Mouse (Mus musculus) layer of hippocampus, adult 11-12 months (tissue): ENCODE results near the gene Ubac2.

ENCODE experiments used
- DNase-seq: peaks from one replicate; pipeline ENCODE4 v3.0.0; 2022; ENCODE audit warnings: low spot score

Gene Ubac2

GRCm38 (mm10) chr14:121949897-121950296 is 71.5 kb downstream of the Ubac2 start:
- no peak for DNase-seq

GRCm38 (mm10) chr14:121951399-121952045 is 73.1 kb downstream of the Ubac2 start:
- DNase-seq = no peak

GRCm38 (mm10) chr14:121952046-121952400 is 73.6 kb downstream of the Ubac2 start:
- DNase-seq = no peak

GRCm38 (mm10) chr14:121954129-121954528 is 75.7 kb downstream of the Ubac2 start:
- no peak for DNase-seq

- DNase-seq = no peak
These were observed 76.2 kb downstream of the Ubac2 start for GRCm38 (mm10) chr14:121954608-121955007.

- no peak for DNase-seq
These were observed 76.9 kb downstream of the Ubac2 start for GRCm38 (mm10) chr14:121955176-121955795.

GRCm38 (mm10) chr14:121956291-121956690 is 77.9 kb downstream of the Ubac2 start:
- no peak for DNase-seq

GRCm38 (mm10) chr14:121957176-121957871 is 78.9 kb downstream of the Ubac2 start:
- no peak for DNase-seq

GRCm38 (mm10) chr14:121958041-121958750 is 79.8 kb downstream of the Ubac2 start:
- no peak for DNase-seq

- DNase-seq = no peak
These were observed 80.5 kb downstream of the Ubac2 start for GRCm38 (mm10) chr14:121958751-121959537.

- no peak for DNase-seq
These were observed 81.1 kb downstream of the Ubac2 start for GRCm38 (mm10) chr14:121959538-121959980.

GRCm38 (mm10) chr14:121960031-121960430 is 81.6 kb downstream of the Ubac2 start:
- no peak for DNase-seq

- no peak for DNase-seq
These were observed 82.1 kb downstream of the Ubac2 start for GRCm38 (mm10) chr14:121960531-121960930.

- no peak for DNase-seq
These were observed 82.6 kb downstream of the Ubac2 start for GRCm38 (mm10) chr14:121960997-121961396.

GRCm38 (mm10) chr14:121961496-121962127 is 83.2 kb downstream of the Ubac2 start:
- no peak for DNase-seq

- no peak for DNase-seq
These were observed 83.9 kb downstream of the Ubac2 start for GRCm38 (mm10) chr14:121962128-121962890.

GRCm38 (mm10) chr14:121963251-121963941 is 85.0 kb downstream of the Ubac2 start:
- no peak for DNase-seq

- DNase-seq = no peak
These were observed 85.5 kb downstream of the Ubac2 start for GRCm38 (mm10) chr14:121963942-121964335.

- DNase-seq = no peak
These were observed 86.6 kb downstream of the Ubac2 start, which contains the start of gene Gpr183 for GRCm38 (mm10) chr14:121964990-121965389. TSS of gene Gpr183 (minus strand) at chr14:121965195.

- no peak for DNase-seq
These were observed 87.0 kb downstream of the Ubac2 start for GRCm38 (mm10) chr14:121965461-121965860.
